Comparison of ENCODE assay signal across 8 mouse cellular contexts in genomic region chr12:28649141-28650110, GRCm38 (mm10). TPM values are rescaled to one million over a fixed set of nuclear protein-coding genes. Genes with fewer than 3 reads are reported as not detected.
DNase-seq lines count a peak whose midpoint lies in the region; ATAC-seq and TF ChIP-seq lines count a peak whose summit lies in the region.

Gene Rnaseh1 (plus strand): TSS chr12:28649602.

- TF ChIP-seq POLR2A in thymus, adult 2 months (IDR thresholded peaks at IDR 0.05; ENCODE audit: control insufficient read depth, extremely low read depth, insufficient read depth, low read length, poor library complexity): peak; percentile 72

- 2% methylated on average over 52 of the region's 52 CpGs for WGBS in hindbrain, embryonic 10.5 days
- 2% methylated on average over 52 of the region's 52 CpGs for WGBS in lung, embryonic 16.5 days
- WGBS in thymus, adult 2 months: 3% methylated on average over 52 of the region's 52 CpGs

- H3K9ac ChIP-seq in lung, embryonic 16.5 days (ENCODE audit: low read length): peak within 1 kb of the TSS; percentile 84

- H3K4me3 ChIP-seq in hindbrain, embryonic 10.5 days: peak within 1 kb of the TSS; percentile 92
- peak within 1 kb of the TSS; percentile 93 for H3K4me3 ChIP-seq in lung, embryonic 16.5 days (ENCODE audit: low read length)
- peak within 1 kb of the TSS; percentile 74 for H3K4me3 ChIP-seq in thymus, adult 2 months (ENCODE audit: control insufficient read depth, insufficient read depth, low read length)

- peak within 1 kb of the TSS; percentile 71 for H3K4me2 ChIP-seq in lung, embryonic 16.5 days (ENCODE audit: low read depth, low read length)

- peak; percentile 97 for ATAC-seq in lung, embryonic 16.5 days (ENCODE audit: low read depth)

- H3K36me3 ChIP-seq in hindbrain, embryonic 10.5 days: peaks cover 23% of the 10 kb centered on the region
- H3K36me3 ChIP-seq in lung, embryonic 16.5 days (ENCODE audit: control insufficient read depth, insufficient read depth, low read length): peaks cover 8% of the 10 kb centered on the region
- no peaks in the 10 kb centered on the region for H3K36me3 ChIP-seq in thymus, adult 2 months (ENCODE audit: control insufficient read depth, insufficient read depth, low read length)

- peak; percentile 91 for DNase-seq in Muller cell, postnatal 12 days (ENCODE audit: inconsistent ontology term)
- peak; percentile 88 for DNase-seq in cerebellum, adult 9-11 months
- peak; percentile 78 to 93 for DNase-seq in frontal cortex, adult 2 months (ENCODE audit: extremely low spot score in 1 of 2, low spot score in 1 of 2)
- peak; percentile 91 for DNase-seq in hindbrain, embryonic 10.5 days (ENCODE audit: low spot score)
- peak; percentile 89 for DNase-seq in layer of hippocampus, adult 9-11 months
- DNase-seq in ovary, adult 18-20 months (ENCODE audit: low spot score): peak; percentile 76
- DNase-seq in thymus, adult 2 months: peak; percentile 91

- H3K4me1 ChIP-seq in hindbrain, embryonic 10.5 days (replicated peaks): peaks cover 11% of the 10 kb centered on the region
- peaks cover 6% of the 10 kb centered on the region for H3K4me1 ChIP-seq in lung, embryonic 16.5 days (replicated peaks; ENCODE audit: control insufficient read depth, insufficient read depth, low read length)
- H3K4me1 ChIP-seq in thymus, adult 2 months (replicated peaks; ENCODE audit: control insufficient read depth, insufficient read depth, low read length): peaks cover 4% of the 10 kb centered on the region

- peak within 1 kb of the TSS; percentile 86 for H3K27ac ChIP-seq in hindbrain, embryonic 10.5 days
- H3K27ac ChIP-seq in lung, embryonic 16.5 days (ENCODE audit: low read length): peak within 1 kb of the TSS; percentile 72
- no peak within 1 kb of the TSS for H3K27ac ChIP-seq in thymus, adult 2 months (ENCODE audit: control insufficient read depth, insufficient read depth, low read length)

- H3K27me3 ChIP-seq in hindbrain, embryonic 10.5 days (ENCODE audit: insufficient read depth, poor library complexity, severe bottlenecking): peaks cover 3% of the 10 kb centered on the region; the same call in 1 of the 2 replicates
- H3K27me3 ChIP-seq in lung, embryonic 16.5 days (ENCODE audit: control insufficient read depth, insufficient read depth, low read depth, low read length): no peaks in the 10 kb centered on the region
- no peaks in the 10 kb centered on the region for H3K27me3 ChIP-seq in thymus, adult 2 months (ENCODE audit: control insufficient read depth, insufficient read depth, low read length)

- TF ChIP-seq CTCF in thymus, adult 2 months (IDR thresholded peaks at IDR 0.05; ENCODE audit: borderline replicate concordance, control insufficient read depth, extremely low read depth, insufficient read depth, low read length, poor library complexity): no peak

- H3K9me3 ChIP-seq in hindbrain, embryonic 10.5 days: no peaks in the 10 kb centered on the region
- H3K9me3 ChIP-seq in lung, embryonic 16.5 days (ENCODE audit: control insufficient read depth, low read length): no peaks in the 10 kb centered on the region

RNA-seq across cellular contexts. Expression of gene Rnaseh1, which starts in this region (rescaled TPM):
- polyA plus RNA-seq in frontal cortex, adult 2 months (2012; rRNA removed): 18.0 and 20.3 TPM in 2 replicates
- 33.0 and 34.8 TPM in 2 replicates for polyA plus RNA-seq in hindbrain, embryonic 10.5 days (2016; fragmentation: Nextera tagmentation; extraction: Ambion mirVana)
- 29.6 and 30.8 TPM in 2 replicates for polyA plus RNA-seq in lung, embryonic 16.5 days (2015; fragmentation: Nextera tagmentation; extraction: Ambion mirVana)
- 14.9 and 16.1 TPM in 2 replicates for polyA plus RNA-seq in thymus, adult 2 months (2012; rRNA removed)
